Mouse (Mus musculus) heart, postnatal 14 days (tissue): ENCODE results near the gene Zdhhc17. TPM values are rescaled to one million over a fixed set of nuclear protein-coding genes. Genes with fewer than 3 reads are reported as not detected.

Experiments used
- DNase-seq, 2 experiments: peaks; one replicate each; pipeline ENCODE4 v3.0.0; 2021 to 2022
- intact Hi-C: fragments of 180-260 bp; cut with DNase I; formaldehyde crosslinking; loops from one replicate; pipeline ENCODE4 v1.15.1; 2025
- total RNA-seq, 2 experiments: library from RNA; stranded (reverse); gene quantifications; 2 replicates each; pipeline ENCODE4 v1.2.3; 2021

Zdhhc17 gene
- total RNA-seq, 2 experiments from 2014 or later = 23.7 to 25.8 TPM

- intact Hi-C loops = no loop called here
- peak in 1 of 2 experiments; percentile 22 for DNase-seq
Measured at GRCm38 (mm10) chr10:110931913-110932560, 77.9 kb downstream of the Zdhhc17 start.

- intact Hi-C loops = no loop called here
- DNase-seq = no peak
Measured at GRCm38 (mm10) chr10:110931161-110931912, 78.6 kb downstream of the Zdhhc17 start.

GRCm38 (mm10) chr10:110929756-110930155, 80.2 kb downstream of the Zdhhc17 start:
- DNase-seq = peak in 1 of 2 experiments; percentile 27

GRCm38 (mm10) chr10:110927491-110927890, 82.4 kb downstream of the Zdhhc17 start:
- peak; percentile 40 to 69 for DNase-seq
- intact Hi-C loops = no loop called here

More at GRCm38 (mm10) chr10:110929756-110930155, 80.2 kb downstream of the Zdhhc17 start:
- intact Hi-C loops = no loop called here

GRCm38 (mm10) chr10:110922612-110923011, 87.3 kb downstream of the Zdhhc17 start:
- intact Hi-C loops = no loop called here
- DNase-seq = no peak

- no peak for DNase-seq
- intact Hi-C loops = loop anchor here (2.0 kb wide), 1 partner anchor 31 kb away; no protein-coding TSS in a partner anchor
Measured at GRCm38 (mm10) chr10:110921890-110922289, 88.0 kb downstream of the Zdhhc17 start.

GRCm38 (mm10) chr10:110920368-110920950, 89.5 kb downstream of the Zdhhc17 start:
- intact Hi-C loops = loop anchor here (2.0 kb wide), 1 partner anchor 32 kb away; no protein-coding TSS in a partner anchor

GRCm38 (mm10) chr10:110919531-110920343, 90.2 kb downstream of the Zdhhc17 start, which contains the start of gene Csrp2:
Gene Csrp2, plus strand, starts transcription at chr10:110919789.
- intact Hi-C loops = loop anchor here (2.0 to 5.0 kb wide), 2 partner anchors 33 to 42 kb away; no protein-coding TSS in a partner anchor
- DNase-seq = peak; percentile 93 to 94

More at GRCm38 (mm10) chr10:110920368-110920950, 89.5 kb downstream of the Zdhhc17 start:
- DNase-seq = no peak

- DNase-seq = no peak
- intact Hi-C loops = loop anchor here (5.0 kb wide), 1 partner anchor 41 kb away; no protein-coding TSS in a partner anchor
Measured at GRCm38 (mm10) chr10:110918414-110919391, 91.2 kb downstream of the Zdhhc17 start.

- DNase-seq = no peak
- intact Hi-C loops = loop anchor here (5.0 kb wide), 1 partner anchor 40 kb away; no protein-coding TSS in a partner anchor
Measured at GRCm38 (mm10) chr10:110917521-110917920, 92.4 kb downstream of the Zdhhc17 start.

GRCm38 (mm10) chr10:110916666-110917344, 93.1 kb downstream of the Zdhhc17 start:
- DNase-seq = no peak
- intact Hi-C loops = loop anchor here (5.0 kb wide), 1 partner anchor 40 kb away; no protein-coding TSS in a partner anchor

- intact Hi-C loops = no loop called here
- DNase-seq = no peak
Measured at GRCm38 (mm10) chr10:110903862-110904261, 106.1 kb downstream of the Zdhhc17 start.

GRCm38 (mm10) chr10:110899744-110900501, 110.0 kb downstream of the Zdhhc17 start:
- no peak for DNase-seq
- intact Hi-C loops = no loop called here
